Mouse (Mus musculus) midbrain, embryonic 11.5 days (tissue): Measurements from ENCODE around the gene Dbr1. TPM values are rescaled to one million over a fixed set of nuclear protein-coding genes. Genes with fewer than 3 reads are reported as not detected.

Experiments
- ATAC-seq: fragments of 200-750 bp; cut with Nextera tagmentation; 2 replicates; pipeline ENCODE4 v1.8.0; 2017; ENCODE audit warnings: moderate TSS enrichment, moderate library complexity; ENCODE audit not compliant: low FRiP score
- DNase-seq: peaks from one replicate; pipeline ENCODE4 v3.0.0; 2015; ENCODE audit warnings: low spot score; ENCODE audit errors: missing footprints
- H3K27ac ChIP-seq: fragments of 300-500 bp; sonication (generic); 2 replicates; pipeline ENCODE4 v1.5.1; 2014; ENCODE audit warnings: low read depth, low read length
- H3K27me3 ChIP-seq: fragments of 300-500 bp; sonication (generic); 2 replicates; pipeline ENCODE4 v1.6.1; 2014; ENCODE audit warnings: mild to moderate bottlenecking, low read length, moderate library complexity, mixed read lengths; ENCODE audit not compliant: control insufficient read depth, insufficient read depth
- H3K36me3 ChIP-seq: fragments of 300-500 bp; sonication (generic); 2 replicates; pipeline ENCODE4 v1.6.1; 2014; ENCODE audit warnings: mild to moderate bottlenecking, low read length, moderate library complexity, mixed read lengths; ENCODE audit not compliant: control insufficient read depth, insufficient read depth
- H3K4me1 ChIP-seq: fragments of 300-500 bp; sonication (generic); 2 replicates; pipeline ENCODE4 v1.6.1; 2014; ENCODE audit warnings: low read length; ENCODE audit not compliant: control insufficient read depth, insufficient read depth
- H3K4me2 ChIP-seq: fragments of 300-500 bp; sonication (generic); 2 replicates; pipeline ENCODE4 v1.6.1; 2014; ENCODE audit warnings: mild to moderate bottlenecking, moderate library complexity
- H3K4me3 ChIP-seq: fragments of 300-500 bp; sonication (generic); 2 replicates; pipeline ENCODE4 v1.5.1; 2014; ENCODE audit warnings: low read depth, low read length
- H3K9ac ChIP-seq: fragments of 300-500 bp; sonication (generic); 2 replicates; pipeline ENCODE4 v1.6.1; 2014; ENCODE audit warnings: low read length
- H3K9me3 ChIP-seq: fragments of 300-500 bp; sonication (generic); 2 replicates; pipeline ENCODE4 v1.6.1; 2016; ENCODE audit warnings: low read length; ENCODE audit not compliant: control insufficient read depth
- WGBS: fragments of 180-500 bp; shearing (Covaris S2); extraction: QIAGEN DNeasy Blood & Tissue Kit; methylation state at CpG from one replicate; pipeline ENCODE4 v1.1.7; 2014; 5-methylcytosine and 5-hydroxymethylcytosine counted together
- polyA plus RNA-seq: library from polyadenylated mRNA; unstranded; fragments of >200 nt; fragmentation: Nextera tagmentation; extraction: Ambion mirVana; gene quantifications from 2 replicates; pipeline ENCODE4 v1.2.1, GENCODE M21; 2014

Dbr1 gene
- 30.0 and 35.0 TPM in 2 replicates for polyA plus RNA-seq

- peak; percentile 96 for ATAC-seq
Observed at GRCm38 (mm10) chr9:99575677-99576480, at the start of gene Dbr1. TSS of gene Dbr1 (plus strand) at chr9:99575799.

GRCm38 (mm10) chr9:99531865-99532264 is 43.7 kb upstream of the Dbr1 start:
- WGBS = 84% methylated on average over 1 of the region's 1 CpGs

More at GRCm38 (mm10) chr9:99575677-99576480, at the start of gene Dbr1:
- H3K4me2 ChIP-seq = peak within 1 kb of the TSS; percentile 82
- no peaks in the 10 kb centered on the region for H3K36me3 ChIP-seq
- peak within 1 kb of the TSS; percentile 98 for H3K4me3 ChIP-seq
- H3K27ac ChIP-seq = peak within 1 kb of the TSS; percentile 63; the same call in 1 of the 2 replicates
- peak; percentile 98 for DNase-seq
- peak within 1 kb of the TSS; percentile 93 for H3K9ac ChIP-seq
- peaks cover 7% of the 10 kb centered on the region for H3K4me1 ChIP-seq
- H3K9me3 ChIP-seq = no peaks in the 10 kb centered on the region
- H3K27me3 ChIP-seq = no peaks in the 10 kb centered on the region
- under 1% methylated on average over 57 of the region's 57 CpGs for WGBS

GRCm38 (mm10) chr9:99546259-99546658 is 29.3 kb upstream of the Dbr1 start:
- Histone ChIP-seq H3K27me3 (no peaks in the 10 kb centered on the region), H3K9ac (no peak overlapping the region), H3K27ac (no peak overlapping the region), H3K36me3 (no peaks in the 10 kb centered on the region), H3K9me3 (no peaks in the 10 kb centered on the region), H3K4me1 (no peaks in the 10 kb centered on the region), H3K4me3 (no peak overlapping the region), H3K4me2 (no peak overlapping the region)
- ATAC-seq (no peak), DNase-seq (no peak)
- 97% methylated on average over 1 of the region's 1 CpGs for WGBS

More at GRCm38 (mm10) chr9:99531865-99532264, 43.7 kb upstream of the Dbr1 start:
- Histone ChIP-seq H3K27me3 (no peaks in the 10 kb centered on the region), H3K9ac (no peak overlapping the region), H3K36me3 (peaks cover 17% of the 10 kb centered on the region), H3K4me1 (no peaks in the 10 kb centered on the region), H3K9me3 (no peaks in the 10 kb centered on the region), H3K4me2 (no peak overlapping the region), H3K27ac (no peak overlapping the region), H3K4me3 (no peak overlapping the region)
- ATAC-seq (no peak), DNase-seq (no peak)

DNA sequence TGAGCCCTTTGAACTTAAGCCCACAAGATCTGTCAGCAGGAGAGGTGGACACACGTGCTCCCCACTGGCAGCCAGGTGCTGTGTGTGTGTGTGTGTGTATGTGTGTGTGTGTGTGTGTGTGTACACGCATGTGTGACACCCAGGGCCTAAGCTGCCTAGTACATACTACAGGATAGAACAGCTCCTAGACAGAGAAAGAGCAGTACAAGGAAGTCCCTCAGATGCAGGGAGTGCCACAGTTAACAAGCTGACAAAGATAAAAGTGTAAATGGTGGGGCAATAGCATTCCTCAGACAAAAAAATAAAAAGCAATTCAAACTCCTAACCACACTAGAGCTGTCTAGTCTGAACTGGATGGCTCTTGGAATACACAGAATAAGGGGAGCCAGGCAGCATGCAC is 23.5 kb upstream of the Dbr1 start:
- Histone ChIP-seq H3K4me3 (no peak overlapping the region), H3K4me2 (no peak overlapping the region), H3K4me1 (no peaks in the 10 kb centered on the region), H3K27ac (no peak overlapping the region), H3K9me3 (no peaks in the 10 kb centered on the region), H3K36me3 (no peaks in the 10 kb centered on the region), H3K9ac (no peak overlapping the region), H3K27me3 (no peaks in the 10 kb centered on the region)
- DNase-seq (no peak), ATAC-seq (no peak)
- WGBS = 94% methylated on average over 2 of the region's 2 CpGs

- Histone ChIP-seq H3K27ac (no peak overlapping the region), H3K9ac (no peak overlapping the region), H3K9me3 (no peaks in the 10 kb centered on the region), H3K4me1 (no peaks in the 10 kb centered on the region), H3K36me3 (no peaks in the 10 kb centered on the region), H3K4me3 (no peak overlapping the region), H3K4me2 (no peak overlapping the region), H3K27me3 (no peaks in the 10 kb centered on the region)
- ATAC-seq (no peak), DNase-seq (no peak)
- WGBS = 97% methylated on average over 2 of the region's 2 CpGs
Observed at GRCm38 (mm10) chr9:99553049-99553448, 22.6 kb upstream of the Dbr1 start.

DNA sequence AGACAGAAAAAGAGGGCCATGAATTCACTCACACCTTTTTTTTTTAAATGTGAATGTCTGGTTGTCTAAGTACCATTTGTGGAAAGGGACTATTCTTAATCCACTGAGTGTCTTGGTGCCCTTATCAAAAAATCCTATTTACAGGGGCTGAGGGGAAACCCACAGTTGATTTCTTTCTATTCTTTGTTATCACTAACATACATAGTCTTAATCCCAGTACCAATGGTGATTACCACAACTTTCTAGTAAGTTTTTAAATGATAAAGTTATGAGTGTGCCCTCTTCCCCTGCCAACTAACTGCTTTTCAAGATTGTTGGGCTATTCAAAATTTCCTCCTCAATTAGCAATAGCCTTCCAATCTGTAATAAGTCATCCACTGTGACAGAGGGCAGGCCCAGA is 21.5 kb upstream of the Dbr1 start:
- H3K27ac ChIP-seq = no peak overlapping the region
- H3K4me3 ChIP-seq = no peak overlapping the region
- ATAC-seq (no peak), DNase-seq (no peak)
- no peak overlapping the region for H3K9ac ChIP-seq
- H3K4me2 ChIP-seq = no peak overlapping the region
- no peaks in the 10 kb centered on the region for H3K36me3 ChIP-seq
- H3K27me3 ChIP-seq = no peaks in the 10 kb centered on the region
- H3K4me1 ChIP-seq = no peaks in the 10 kb centered on the region
- no peaks in the 10 kb centered on the region for H3K9me3 ChIP-seq

DNA sequence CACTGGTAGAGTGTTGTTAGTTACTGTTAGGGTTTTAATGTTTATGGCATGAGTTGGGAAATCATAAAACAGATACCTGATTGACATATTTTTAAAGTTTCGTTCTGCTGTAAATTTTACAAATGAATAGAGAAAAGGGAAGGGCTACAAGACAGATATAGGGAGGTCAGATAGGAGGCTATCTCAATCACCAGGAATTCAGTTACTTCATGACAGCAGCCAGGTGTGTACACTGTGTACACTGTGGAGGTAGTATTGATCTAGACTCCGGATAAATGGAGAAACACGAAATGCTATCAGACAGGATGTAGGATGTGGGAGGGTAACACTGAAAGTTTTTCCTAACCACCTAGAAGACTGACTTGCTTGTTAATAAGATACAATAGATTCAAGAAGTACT is 20.3 kb upstream of the Dbr1 start:
- Histone ChIP-seq H3K4me3 (no peak overlapping the region), H3K27ac (no peak overlapping the region), H3K4me1 (no peaks in the 10 kb centered on the region), H3K27me3 (no peaks in the 10 kb centered on the region), H3K36me3 (no peaks in the 10 kb centered on the region), H3K9ac (no peak overlapping the region), H3K9me3 (no peaks in the 10 kb centered on the region), H3K4me2 (no peak overlapping the region)
- WGBS = 100% methylated on average over 3 of the region's 3 CpGs
- no peak for ATAC-seq
- no peak for DNase-seq

- Histone ChIP-seq H3K4me3 (no peak overlapping the region), H3K36me3 (no peaks in the 10 kb centered on the region), H3K27ac (no peak overlapping the region), H3K27me3 (no peaks in the 10 kb centered on the region), H3K4me2 (no peak overlapping the region), H3K4me1 (no peaks in the 10 kb centered on the region), H3K9ac (no peak overlapping the region), H3K9me3 (no peaks in the 10 kb centered on the region)
- ATAC-seq = no peak
- 88% methylated on average over 8 of the region's 8 CpGs for WGBS
- no peak for DNase-seq
Observed at GRCm38 (mm10) chr9:99557580-99558300, 17.9 kb upstream of the Dbr1 start.
